Mouse (Mus musculus) limb, embryonic 13.5 days (tissue): ENCODE results near the gene Olfr1499. TPM values are rescaled to one million over a fixed set of nuclear protein-coding genes. Genes with fewer than 3 reads are reported as not detected.
"Not testable (repeated sequence)": the region's sequence is repeated elsewhere in the genome, so short reads cannot be mapped to it uniquely, and the experiment has no call there.

Experiments used
- ATAC-seq: fragments of 200-750 bp; cut with Nextera tagmentation; 2 replicates; pipeline ENCODE4 v1.8.0; 2017; ENCODE audit warnings: low read depth, moderate number of reproducible peaks, moderate TSS enrichment; ENCODE audit not compliant: low FRiP score
- H3K27ac ChIP-seq: fragments of 300-500 bp; sonication (generic); 2 replicates; pipeline ENCODE4 v1.5.1; 2015; ENCODE audit warnings: inconsistent platforms, mild to moderate bottlenecking, moderate library complexity
- H3K27me3 ChIP-seq: fragments of 300-500 bp; sonication (generic); 2 replicates; pipeline ENCODE4 v1.6.1; 2015; ENCODE audit warnings: mild to moderate bottlenecking, inconsistent platforms
- H3K36me3 ChIP-seq: fragments of 300-500 bp; sonication (generic); 2 replicates; pipeline ENCODE4 v1.6.1; 2015; ENCODE audit warnings: inconsistent platforms, mild to moderate bottlenecking, moderate library complexity
- H3K4me1 ChIP-seq: fragments of 300-500 bp; sonication (generic); 2 replicates; pipeline ENCODE4 v1.6.1; 2015; ENCODE audit warnings: inconsistent platforms
- H3K4me2 ChIP-seq: fragments of 300-500 bp; sonication (generic); replicated peaks from 2 replicates; pipeline ENCODE4 v1.6.1; 2015; ENCODE audit warnings: inconsistent platforms, mild to moderate bottlenecking, moderate library complexity
- H3K4me3 ChIP-seq: fragments of 300-500 bp; sonication (generic); 2 replicates; pipeline ENCODE4 v1.5.1; 2015; ENCODE audit warnings: moderate library complexity, mild to moderate bottlenecking, inconsistent platforms
- H3K9ac ChIP-seq: fragments of 300-500 bp; sonication (generic); 2 replicates; pipeline ENCODE4 v1.6.1; 2015; ENCODE audit warnings: mild to moderate bottlenecking, inconsistent platforms
- H3K9me3 ChIP-seq: fragments of 300-500 bp; sonication (generic); 2 replicates; pipeline ENCODE4 v1.6.1; 2016; ENCODE audit warnings: inconsistent platforms
- WGBS: fragments of 180-500 bp; shearing (Covaris S2); methylation state at CpG from one replicate; pipeline ENCODE4 v1.1.7; 2015; 5-methylcytosine and 5-hydroxymethylcytosine counted together
- polyA plus RNA-seq: library from polyadenylated mRNA; unstranded; fragments of >200 nt; fragmentation: Nextera tagmentation; extraction: Ambion mirVana; gene quantifications from 2 replicates; pipeline ENCODE4 v1.2.1, GENCODE M21; 2015

Olfr1499 gene
- polyA plus RNA-seq = not detected in 2 replicates

DNA sequence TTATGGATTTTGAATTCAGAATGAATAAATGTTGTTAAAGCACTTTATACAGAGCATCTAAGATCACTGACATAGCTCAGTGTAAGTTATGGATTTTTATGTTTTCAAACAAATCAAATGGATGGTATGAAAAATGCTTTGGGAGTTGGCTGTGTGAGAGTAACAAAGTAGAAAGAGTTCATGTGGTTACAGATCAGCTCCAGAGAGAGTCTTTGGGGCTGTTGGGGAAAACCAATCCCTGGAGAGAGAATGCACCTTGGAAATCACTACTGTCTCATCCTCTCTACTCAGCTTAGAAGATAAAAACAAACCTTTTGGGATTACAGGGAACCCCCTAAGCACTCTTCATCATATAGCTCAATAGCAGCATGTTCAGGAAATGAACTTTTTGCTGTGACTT lies at the start of gene Olfr1499:
Olfr1499 (minus strand) TSS at position 101 of the 400 bp plus-strand sequence.
- Histone ChIP-seq H3K9ac (no peak within 1 kb of the TSS), H3K4me1 (no peaks in the 10 kb centered on the region), H3K9me3 (no peaks in the 10 kb centered on the region), H3K27ac (no peak within 1 kb of the TSS), H3K36me3 (no peaks in the 10 kb centered on the region), H3K4me2 (no peak within 1 kb of the TSS), H3K27me3 (no peaks in the 10 kb centered on the region), H3K4me3 (no peak within 1 kb of the TSS)
- no peak for ATAC-seq

DNA sequence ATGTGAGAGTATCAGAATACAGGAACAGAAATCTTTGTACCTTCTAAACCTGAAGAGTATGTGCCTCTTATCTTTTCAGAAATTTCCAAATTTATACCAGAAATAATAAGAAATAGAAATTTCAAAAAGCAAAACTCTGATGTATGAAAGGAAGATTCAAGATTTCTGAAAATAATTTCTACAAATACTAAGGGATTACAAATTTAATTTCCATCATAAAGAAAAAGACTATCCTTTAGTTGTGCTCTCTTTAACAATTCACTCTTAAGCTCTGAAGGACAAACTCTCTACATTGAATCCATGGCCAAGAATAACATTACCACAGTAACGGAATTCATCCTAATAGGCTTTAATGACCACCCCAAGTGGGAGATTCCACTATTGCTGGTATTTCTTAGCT lies 42.2 kb upstream of the Olfr1499 start, which contains the start of gene Olfr1502:
Olfr1502 (plus strand) TSS at position 301 of the 400 bp plus-strand sequence.
- H3K4me3 ChIP-seq = no peak within 1 kb of the TSS
- no peaks in the 10 kb centered on the region for H3K9me3 ChIP-seq
- H3K4me2 ChIP-seq = no peak within 1 kb of the TSS
- H3K9ac ChIP-seq = no peak within 1 kb of the TSS
- no peaks in the 10 kb centered on the region for H3K36me3 ChIP-seq
- no peak for ATAC-seq
- H3K27ac ChIP-seq = no peak within 1 kb of the TSS
- 83% methylated on average over 1 of the region's 1 CpGs for WGBS
- H3K4me1 ChIP-seq = no peaks in the 10 kb centered on the region
- H3K27me3 ChIP-seq = no peaks in the 10 kb centered on the region

DNA sequence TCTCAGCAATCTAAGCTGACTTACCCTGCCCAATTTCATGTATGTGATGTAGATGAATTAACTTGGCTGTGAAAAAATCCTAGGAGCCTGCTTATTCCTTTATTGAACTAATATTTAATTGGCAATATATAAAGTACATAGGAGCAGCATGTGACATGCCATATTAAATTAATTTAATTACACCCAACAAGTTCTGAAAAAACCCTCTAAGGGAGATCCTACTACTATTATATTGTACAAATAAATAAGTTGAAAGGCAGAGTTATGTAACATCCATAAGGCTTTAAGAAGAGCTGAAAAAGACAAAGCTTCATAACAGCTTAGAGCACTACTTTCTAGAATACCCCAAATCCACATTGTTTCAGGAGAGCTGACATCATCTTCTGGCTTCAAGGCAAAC lies 31.3 kb upstream of the Olfr1499 start, which contains the start of gene Olfr1501:
Olfr1501 (minus strand) TSS at position 101 of the 400 bp plus-strand sequence.
- ATAC-seq, H3K9me3 ChIP-seq, H3K9ac ChIP-seq, H3K4me1 ChIP-seq, H3K27ac ChIP-seq, H3K36me3 ChIP-seq, H3K4me3 ChIP-seq, H3K4me2 ChIP-seq, H3K27me3 ChIP-seq: not testable (repeated sequence)

DNA sequence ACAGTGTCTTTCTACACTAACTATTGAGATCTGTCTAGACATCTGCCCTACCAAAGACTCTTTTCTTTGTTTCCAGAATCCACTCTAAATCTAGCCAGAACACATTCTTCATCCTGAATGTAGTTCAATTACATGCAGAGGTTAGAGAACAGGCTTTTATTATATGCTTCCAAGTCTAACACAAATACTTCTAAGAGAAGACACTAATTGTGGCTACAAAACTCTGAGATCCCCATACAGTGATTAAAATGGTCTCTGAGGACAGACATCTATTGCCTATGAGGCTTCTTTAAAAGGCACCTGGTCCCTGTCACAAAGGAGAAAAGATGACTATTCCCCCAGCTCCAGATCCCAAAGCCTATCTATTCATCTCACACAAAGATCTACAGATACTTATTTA lies 11.1 kb upstream of the Olfr1499 start, which contains the start of gene Olfr1500:
Olfr1500 (minus strand) TSS at position 101 of the 400 bp plus-strand sequence.
- ATAC-seq = no peak
- H3K27ac ChIP-seq = no peak within 1 kb of the TSS
- H3K4me1 ChIP-seq = no peaks in the 10 kb centered on the region

DNA sequence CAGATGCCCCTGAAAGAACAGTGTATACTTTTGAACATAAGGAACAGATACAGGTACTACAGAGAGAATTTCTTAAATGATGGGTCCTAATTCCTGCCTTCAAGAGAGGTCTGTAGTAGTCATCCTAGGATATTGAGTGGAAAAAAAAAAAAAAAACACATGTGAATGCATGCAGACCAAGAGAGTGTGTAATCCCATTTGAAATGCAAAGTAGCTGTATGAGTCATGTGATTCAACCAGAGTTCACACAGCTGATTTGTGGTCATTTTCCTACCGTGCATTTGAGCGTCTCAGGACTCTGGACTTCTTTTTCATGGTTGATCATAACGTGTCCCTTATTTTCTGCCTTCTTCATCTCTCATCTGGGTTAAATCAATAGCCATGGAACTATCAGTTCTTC lies 9.2 kb upstream of the Olfr1499 start:
- WGBS = 82% methylated on average over 3 of the region's 3 CpGs
- H3K4me2 ChIP-seq = no peak overlapping the region
- no peaks in the 10 kb centered on the region for H3K36me3 ChIP-seq
- H3K9ac ChIP-seq = no peak overlapping the region
- no peak overlapping the region for H3K27ac ChIP-seq
- H3K4me3 ChIP-seq = no peak overlapping the region
- no peak for ATAC-seq
- H3K27me3 ChIP-seq = no peaks in the 10 kb centered on the region
- H3K4me1 ChIP-seq = no peaks in the 10 kb centered on the region
- H3K9me3 ChIP-seq = no peaks in the 10 kb centered on the region

More for the DNA sequence above, 11.1 kb upstream of the Olfr1499 start, which contains the start of gene Olfr1500:
- Histone ChIP-seq H3K9ac (no peak within 1 kb of the TSS), H3K27me3 (no peaks in the 10 kb centered on the region), H3K36me3 (no peaks in the 10 kb centered on the region), H3K9me3 (no peaks in the 10 kb centered on the region), H3K4me2 (no peak within 1 kb of the TSS), H3K4me3 (no peak within 1 kb of the TSS)

DNA sequence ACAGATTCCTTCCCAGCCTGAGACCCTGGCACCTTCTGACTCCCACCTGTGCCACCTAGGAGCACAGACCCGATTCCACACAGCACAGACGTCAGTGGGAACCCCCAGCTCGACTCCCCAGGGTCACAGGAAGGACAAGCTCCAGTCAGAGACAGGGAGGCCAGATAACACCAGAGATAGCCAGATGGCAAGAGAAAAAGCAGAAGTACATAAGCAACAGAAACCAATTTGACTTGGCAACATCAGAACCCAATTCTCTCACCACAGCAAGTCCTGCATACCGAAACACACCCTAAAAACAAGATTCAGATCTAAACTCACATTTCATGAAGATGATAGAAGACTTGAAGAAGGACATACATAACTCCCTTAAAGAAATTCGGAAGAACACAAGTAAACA lies 1.6 kb upstream of the Olfr1499 start:
- ATAC-seq = no peak
- no peaks in the 10 kb centered on the region for H3K36me3 ChIP-seq
- H3K27ac ChIP-seq = no peak overlapping the region
- no peaks in the 10 kb centered on the region for H3K27me3 ChIP-seq
- no peak overlapping the region for H3K9ac ChIP-seq
- 67% methylated on average over 5 of the region's 5 CpGs for WGBS
- no peaks in the 10 kb centered on the region for H3K4me1 ChIP-seq
- no peak overlapping the region for H3K4me3 ChIP-seq
- no peaks in the 10 kb centered on the region for H3K9me3 ChIP-seq
- H3K4me2 ChIP-seq = no peak overlapping the region

DNA sequence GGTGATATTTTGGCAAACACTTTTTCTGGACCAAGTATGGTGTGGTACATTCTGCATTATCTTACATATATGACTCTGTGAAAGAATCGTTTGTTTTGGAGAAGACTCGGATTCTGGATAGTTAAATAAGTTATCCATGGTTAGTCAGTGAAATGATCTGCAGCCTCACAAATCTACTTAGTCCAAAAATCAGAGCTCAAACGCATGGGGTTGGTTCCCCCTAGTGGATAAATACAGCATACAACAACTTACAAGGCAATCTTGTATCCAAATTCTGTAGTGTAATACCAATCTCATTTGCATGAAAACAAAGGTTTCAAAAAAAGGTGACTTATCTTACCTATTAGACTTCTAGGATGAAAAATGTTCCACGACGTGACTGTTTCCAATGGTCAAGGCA lies 420 bp downstream of the Olfr1499 start:
- H3K4me2 ChIP-seq = no peak overlapping the region
- no peaks in the 10 kb centered on the region for H3K27me3 ChIP-seq
- ATAC-seq = no peak
- H3K4me3 ChIP-seq = no peak overlapping the region
- WGBS = 40% methylated on average over 5 of the region's 5 CpGs
- no peaks in the 10 kb centered on the region for H3K36me3 ChIP-seq
- no peak overlapping the region for H3K9ac ChIP-seq
- no peak overlapping the region for H3K27ac ChIP-seq
- H3K9me3 ChIP-seq = no peaks in the 10 kb centered on the region
- H3K4me1 ChIP-seq = no peaks in the 10 kb centered on the region

DNA sequence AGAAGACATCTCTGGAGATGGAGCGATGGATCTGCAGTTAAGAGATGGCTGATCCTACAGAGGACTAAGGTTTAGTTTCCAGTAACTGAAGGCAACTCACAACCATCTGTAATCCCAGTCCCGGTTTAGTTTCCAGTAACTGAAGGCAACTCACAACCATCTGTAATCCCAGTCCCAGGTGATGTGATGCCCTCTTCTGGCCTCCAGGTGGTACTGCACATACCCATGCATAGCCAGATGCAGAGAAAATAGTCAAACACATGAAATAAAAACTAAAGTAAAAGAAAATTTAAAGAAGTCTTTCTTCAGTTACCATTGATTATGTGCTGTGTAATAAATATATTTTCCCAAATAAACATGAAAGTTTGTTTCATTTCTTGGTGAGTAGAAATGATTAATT lies 6.4 kb downstream of the Olfr1499 start:
- Histone ChIP-seq H3K27ac (no peak overlapping the region), H3K4me3 (no peak overlapping the region), H3K9ac (no peak overlapping the region), H3K9me3 (no peaks in the 10 kb centered on the region), H3K27me3 (no peaks in the 10 kb centered on the region), H3K4me2 (no peak overlapping the region), H3K4me1 (no peaks in the 10 kb centered on the region), H3K36me3 (no peaks in the 10 kb centered on the region)
- 51% methylated on average over 2 of the region's 2 CpGs for WGBS
- ATAC-seq = no peak

DNA sequence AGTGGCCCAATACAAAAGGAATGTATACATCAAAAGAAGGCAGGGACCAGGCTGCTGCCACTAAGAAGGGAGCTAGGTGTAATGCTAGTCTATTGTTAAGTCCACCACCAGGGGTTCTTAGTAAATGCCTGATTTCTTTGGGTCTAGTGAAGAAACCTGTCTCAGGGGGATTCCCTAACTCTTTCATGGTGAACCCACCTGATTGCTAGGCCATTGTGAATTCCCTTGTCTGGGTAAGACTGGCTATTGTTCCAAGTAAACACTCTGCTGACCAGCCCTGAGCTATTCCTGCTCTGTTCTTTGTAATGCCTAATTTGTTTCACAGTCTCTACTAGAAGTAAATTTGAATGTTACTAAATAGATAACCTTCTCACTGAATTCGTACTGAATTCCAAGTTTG lies 13.8 kb downstream of the Olfr1499 start:
- WGBS = 66% methylated on average over 1 of the region's 1 CpGs
- not testable (repeated sequence) for H3K9me3 ChIP-seq, H3K9ac ChIP-seq, H3K4me1 ChIP-seq, H3K36me3 ChIP-seq, H3K4me3 ChIP-seq, ATAC-seq, H3K27me3 ChIP-seq, H3K4me2 ChIP-seq, H3K27ac ChIP-seq

DNA sequence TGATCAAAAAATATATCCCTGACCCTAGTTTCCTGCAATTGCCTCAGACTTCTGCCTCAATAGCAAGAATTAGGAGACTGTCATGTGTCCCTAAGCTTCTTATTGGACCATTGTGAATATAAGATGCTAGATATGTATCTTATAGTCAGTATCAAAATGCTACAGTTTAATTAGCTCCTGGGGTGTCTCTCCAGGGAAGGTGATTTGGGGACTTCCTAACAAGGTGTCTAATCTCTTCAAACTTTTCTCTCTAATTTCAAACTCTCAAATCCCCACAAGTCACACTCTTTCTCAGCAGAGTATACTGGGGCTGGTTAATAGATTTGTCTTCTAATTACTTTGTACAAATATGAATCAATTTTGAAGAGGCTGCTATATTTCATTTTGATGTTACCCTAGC lies 21.1 kb downstream of the Olfr1499 start, which contains the start of gene Olfr1497:
Olfr1497 (minus strand) TSS at position 101 of the 400 bp plus-strand sequence.
- no peak within 1 kb of the TSS for H3K4me3 ChIP-seq
- no peaks in the 10 kb centered on the region for H3K27me3 ChIP-seq
- H3K27ac ChIP-seq = no peak within 1 kb of the TSS
- no peaks in the 10 kb centered on the region for H3K9me3 ChIP-seq
- no peaks in the 10 kb centered on the region for H3K36me3 ChIP-seq
- no peak within 1 kb of the TSS for H3K4me2 ChIP-seq
- ATAC-seq = no peak
- no peaks in the 10 kb centered on the region for H3K4me1 ChIP-seq
- H3K9ac ChIP-seq = no peak within 1 kb of the TSS

DNA sequence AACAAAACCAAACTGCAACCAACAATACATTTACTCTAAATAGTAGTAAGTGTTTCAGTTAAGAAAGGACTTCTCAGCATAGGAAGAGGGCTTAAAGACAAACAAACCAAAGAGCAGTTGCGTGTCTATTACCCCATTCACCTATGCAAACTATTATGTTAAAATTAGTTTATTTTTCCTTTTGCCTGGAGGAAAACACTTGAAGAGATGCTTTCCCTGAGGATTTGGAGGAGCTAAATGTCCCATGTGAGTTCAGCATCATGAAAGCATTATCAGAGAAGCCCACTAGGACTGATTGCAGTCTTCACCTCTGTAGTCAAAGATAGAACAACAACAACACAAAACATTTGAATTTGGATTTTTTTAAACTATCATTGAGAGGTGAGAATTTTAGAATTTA lies 41.7 kb downstream of the Olfr1499 start, which contains the start of gene Olfr1496:
Olfr1496 (plus strand) TSS at position 301 of the 400 bp plus-strand sequence.
- Histone ChIP-seq H3K4me2 (no peak within 1 kb of the TSS), H3K9ac (no peak within 1 kb of the TSS), H3K4me3 (no peak within 1 kb of the TSS), H3K27ac (no peak within 1 kb of the TSS), H3K27me3 (no peaks in the 10 kb centered on the region), H3K4me1 (no peaks in the 10 kb centered on the region), H3K9me3 (no peaks in the 10 kb centered on the region), H3K36me3 (no peaks in the 10 kb centered on the region)
- 92% methylated on average over 1 of the region's 1 CpGs for WGBS
- no peak for ATAC-seq

DNA sequence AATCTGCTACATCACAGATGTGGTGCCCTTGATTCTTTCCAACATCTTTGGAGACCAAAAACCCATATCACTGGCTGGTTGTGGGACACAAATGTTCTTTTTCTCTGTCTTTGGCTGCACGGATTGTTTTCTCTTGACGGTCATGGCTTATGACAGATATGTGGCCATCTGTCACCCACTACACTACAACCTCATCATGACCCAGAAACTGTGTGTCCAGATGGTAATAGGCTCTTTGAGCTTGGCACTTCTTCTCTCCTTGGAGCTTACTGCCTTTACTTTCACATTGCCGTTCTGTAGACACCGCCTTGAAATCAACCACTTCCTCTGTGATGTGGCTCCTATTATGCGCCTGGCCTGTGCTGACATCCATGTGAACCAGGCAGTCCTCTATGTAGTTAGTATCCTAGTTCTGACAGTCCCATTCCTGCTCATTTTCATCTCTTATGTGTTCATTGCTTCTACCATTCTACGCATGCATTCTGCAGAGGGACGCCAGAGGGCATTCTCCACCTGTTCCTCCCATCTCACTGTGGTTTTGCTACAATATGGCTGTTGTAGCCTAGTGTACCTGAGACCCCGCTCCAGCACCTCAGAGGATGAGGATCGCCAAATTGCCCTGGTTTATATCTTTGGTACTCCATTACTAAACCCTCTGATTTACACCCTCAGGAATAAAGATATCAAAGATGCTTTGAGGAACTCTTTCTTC lies 50.5 kb downstream of the Olfr1499 start:
- H3K9me3 ChIP-seq = peaks cover 2% of the 10 kb centered on the region; the same call in 1 of the 2 replicates
- H3K9ac ChIP-seq = no peak overlapping the region
- 93% methylated on average over 9 of the region's 9 CpGs for WGBS
- no peaks in the 10 kb centered on the region for H3K27me3 ChIP-seq
- H3K36me3 ChIP-seq = no peaks in the 10 kb centered on the region
- H3K4me3 ChIP-seq = no peak overlapping the region
- H3K4me1 ChIP-seq = no peaks in the 10 kb centered on the region
- no peak overlapping the region for H3K4me2 ChIP-seq
- no peak overlapping the region for H3K27ac ChIP-seq
- ATAC-seq = no peak

DNA sequence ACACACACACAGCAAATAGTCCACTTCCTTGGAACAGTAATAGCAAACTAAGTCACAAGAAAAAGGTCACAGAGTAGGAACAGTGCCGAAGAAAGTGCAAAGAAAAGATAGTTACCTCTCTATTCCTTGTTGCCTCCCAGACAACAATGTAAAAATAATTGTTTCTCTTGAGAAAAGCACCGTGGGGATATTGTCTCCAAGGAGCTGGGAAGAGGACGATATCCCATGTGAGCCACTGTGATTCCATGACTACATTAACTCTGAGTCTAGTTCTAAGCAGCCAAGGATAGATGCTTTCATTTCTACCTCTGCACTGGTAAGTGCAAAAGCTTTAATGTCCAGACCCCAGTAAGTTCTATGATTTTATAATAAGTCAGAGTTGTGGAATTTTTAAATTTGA lies 54.9 kb downstream of the Olfr1499 start, which contains the start of gene Olfr1495:
Olfr1495 (plus strand) TSS at position 301 of the 400 bp plus-strand sequence.
- Histone ChIP-seq H3K27me3 (no peaks in the 10 kb centered on the region), H3K9me3 (no peaks in the 10 kb centered on the region), H3K9ac (no peak within 1 kb of the TSS), H3K4me1 (no peaks in the 10 kb centered on the region), H3K27ac (no peak within 1 kb of the TSS), H3K36me3 (no peaks in the 10 kb centered on the region), H3K4me3 (no peak within 1 kb of the TSS), H3K4me2 (no peak within 1 kb of the TSS)
- WGBS = 87% methylated on average over 3 of the region's 3 CpGs
- no peak for ATAC-seq
